Mouse (Mus musculus) bone marrow, adult 2 months (tissue): ENCODE measurements around the gene Micu1.

Source experiments
- CTCF ChIP-seq: fragments of 200-500 bp; IDR thresholded peaks from 2 replicates; pipeline ENCODE4 v1.5.1; 2011; ENCODE audit warnings: low read length, control low read depth; ENCODE audit not compliant: control insufficient read depth, insufficient read depth
- POLR2A ChIP-seq: fragments of 200-500 bp; IDR thresholded peaks from 2 replicates; pipeline ENCODE4 v1.6.1; 2011; ENCODE audit warnings: low read depth, mild to moderate bottlenecking, control low read depth, low read length, borderline replicate concordance; ENCODE audit not compliant: control insufficient read depth

DNA sequence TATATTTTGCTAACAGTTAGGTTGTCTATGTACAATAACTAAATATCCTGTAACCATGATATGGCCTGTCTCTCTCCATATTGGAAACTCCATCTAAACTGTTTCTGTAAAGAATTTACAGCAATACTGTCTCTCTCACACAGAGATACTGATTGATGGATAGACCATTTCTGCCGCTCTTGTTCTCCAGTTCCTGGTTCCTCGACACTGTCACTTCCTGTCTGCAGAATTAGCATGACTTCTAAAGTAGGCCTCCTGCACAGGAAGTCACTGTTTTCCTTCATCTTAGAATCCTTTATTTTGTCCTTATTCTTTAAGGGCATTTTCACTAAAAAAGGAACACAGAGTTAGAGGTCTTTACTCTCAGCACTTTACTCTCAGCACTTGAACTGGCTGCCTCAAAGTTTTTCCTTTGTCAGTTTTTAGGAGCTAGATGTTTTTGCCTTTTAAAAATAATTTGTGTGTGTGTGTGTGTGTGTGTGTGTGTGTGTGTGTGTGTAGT, 46.5 kb downstream of the Micu1 start:
- TF ChIP-seq CTCF = no peak
- TF ChIP-seq POLR2A = no peak
